Mouse (Mus musculus) lung, postnatal 4 days (tissue): ENCODE results near the gene Gsto1.
"Not testable (repeated sequence)": the region's sequence is repeated elsewhere in the genome, so short reads cannot be mapped to it uniquely, and the experiment has no call there.

ENCODE experiments used
- DNase-seq, 2 experiments: peaks; one replicate each; pipeline ENCODE4 v3.0.0; 2021

The Gsto1 gene

GRCm38 (mm10) chr19:47854796-47855783 lies at the start of gene Gsto1:
TSS of gene Gsto1 (plus strand) at chr19:47854970.
- DNase-seq, result peak; percentile 88 to 91

DNA sequence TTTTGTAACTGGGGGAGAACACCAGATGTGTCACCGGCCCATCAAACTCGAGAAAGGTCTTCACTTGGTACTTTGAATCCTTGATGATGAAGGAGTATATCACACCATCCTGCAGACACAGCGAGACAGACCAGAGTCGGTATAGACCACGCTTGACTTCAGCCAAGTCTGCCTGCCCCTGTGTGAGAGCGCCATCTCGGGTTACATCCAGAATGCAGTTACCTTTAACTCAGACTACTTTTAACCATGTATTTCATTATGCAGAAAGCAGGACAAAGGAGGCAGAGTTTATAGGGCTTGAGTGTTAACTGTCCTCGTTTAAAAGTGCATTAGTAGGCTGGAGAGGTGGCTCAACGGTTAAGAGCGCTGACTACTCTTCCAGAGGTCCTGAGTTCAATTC lies 42.7 kb upstream of the Gsto1 start:
- DNase-seq, result no peak

- no peak for DNase-seq
Measured at GRCm38 (mm10) chr19:47814721-47815120, 40.0 kb upstream of the Gsto1 start.

DNA sequence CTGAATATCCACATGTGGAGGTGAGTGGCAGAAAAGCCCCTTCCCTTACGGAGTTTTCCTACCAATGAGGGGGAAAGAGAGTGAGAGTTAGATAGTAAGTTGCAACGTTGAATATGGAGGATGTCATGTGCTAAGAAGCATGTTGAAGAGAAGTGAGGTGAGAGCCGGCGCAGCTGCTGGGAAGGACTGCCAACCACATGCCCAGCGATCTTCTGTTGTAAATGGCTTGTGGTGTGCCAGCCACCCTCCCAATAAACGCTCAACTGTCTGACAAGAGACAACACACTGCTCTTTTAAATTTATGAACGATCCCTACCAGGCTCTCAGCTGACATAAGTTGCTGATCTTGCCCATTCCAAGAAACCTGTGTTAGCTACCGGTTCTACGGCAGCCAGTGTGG lies 37.1 kb upstream of the Gsto1 start:
- no peak for DNase-seq

GRCm38 (mm10) chr19:47820832-47821493 lies 33.8 kb upstream of the Gsto1 start:
- peak; percentile 68 to 79 for DNase-seq

DNA sequence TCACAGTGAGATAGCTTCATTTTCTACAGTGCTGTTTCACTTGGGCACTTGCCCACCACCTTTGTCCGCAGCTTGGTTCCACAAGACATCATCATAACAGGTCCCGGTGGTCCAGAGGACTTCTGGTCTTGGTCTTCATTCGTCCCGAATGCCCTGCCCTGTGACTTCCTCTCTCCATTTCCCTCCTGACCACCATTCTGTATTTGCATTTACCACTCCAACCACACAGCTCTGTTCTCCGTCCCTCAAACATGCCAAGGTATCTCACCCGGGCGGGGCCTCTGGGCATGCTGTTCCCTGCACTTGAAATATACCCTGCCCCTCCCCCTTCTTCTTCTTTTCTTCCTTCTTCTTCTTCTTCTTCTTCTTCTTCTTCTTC lies 33.3 kb upstream of the Gsto1 start:
- no peak for DNase-seq

DNA sequence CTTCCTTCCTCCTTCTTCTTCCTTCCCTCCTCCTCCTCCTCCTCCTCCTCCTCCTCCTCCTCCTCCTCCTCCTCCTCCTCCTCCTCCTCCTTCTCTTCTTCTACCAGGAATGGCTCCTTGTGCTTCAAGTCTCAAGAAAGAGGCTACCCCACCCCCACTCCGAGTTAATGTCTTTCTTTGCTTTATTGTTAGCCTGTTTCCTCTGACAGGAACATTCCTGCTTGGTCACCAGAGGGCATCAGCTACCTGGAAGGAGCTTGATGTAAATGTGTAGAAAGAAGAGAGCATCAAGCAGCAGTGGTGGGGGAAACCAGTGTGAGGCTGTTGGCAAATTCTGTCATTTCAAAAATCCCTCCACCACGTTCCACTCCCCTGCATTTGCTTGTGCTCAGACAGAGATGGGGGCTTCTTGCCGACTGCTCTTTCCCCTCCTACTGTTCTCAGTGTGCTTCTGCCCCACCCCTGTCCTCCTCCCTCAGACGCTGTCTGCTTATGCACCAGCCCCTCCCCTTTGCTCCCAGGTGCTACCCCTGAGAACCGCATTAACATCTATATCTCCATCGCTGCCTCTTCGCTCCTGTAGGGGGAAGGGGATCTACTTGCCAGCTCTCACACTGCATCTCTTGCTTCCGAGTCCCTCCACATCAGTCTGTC lies 32.5 kb upstream of the Gsto1 start:
- peak in 1 of 2 experiments; percentile 24 for DNase-seq

GRCm38 (mm10) chr19:47824026-47824425 lies 30.7 kb upstream of the Gsto1 start:
- DNase-seq, result no peak

DNA sequence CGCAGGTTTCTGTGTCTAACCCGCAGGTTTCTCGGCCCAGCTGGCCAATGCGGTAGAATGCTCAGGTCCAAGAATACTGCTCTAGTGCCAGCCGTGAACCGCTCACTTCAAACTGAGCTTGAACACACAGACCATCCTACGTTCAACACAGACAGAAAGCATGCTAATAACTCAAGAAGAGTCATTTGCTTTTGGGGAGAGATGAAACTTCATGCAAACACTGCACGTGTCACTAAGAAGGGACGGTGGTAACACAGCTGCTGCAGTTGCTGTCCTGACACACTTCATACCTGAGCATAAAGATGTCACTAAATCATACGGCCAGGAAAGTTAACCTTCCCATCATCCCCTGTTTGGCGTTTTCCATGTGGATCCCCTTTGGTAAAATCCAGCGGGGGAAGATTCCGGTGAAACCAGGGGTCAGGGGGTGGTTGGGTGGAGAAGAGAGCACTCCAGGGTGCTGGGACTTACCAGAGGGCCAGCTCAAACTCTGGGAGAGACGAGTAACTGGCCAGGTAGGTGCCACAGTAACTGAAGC lies 24.8 kb upstream of the Gsto1 start:
- DNase-seq, result no peak

DNA sequence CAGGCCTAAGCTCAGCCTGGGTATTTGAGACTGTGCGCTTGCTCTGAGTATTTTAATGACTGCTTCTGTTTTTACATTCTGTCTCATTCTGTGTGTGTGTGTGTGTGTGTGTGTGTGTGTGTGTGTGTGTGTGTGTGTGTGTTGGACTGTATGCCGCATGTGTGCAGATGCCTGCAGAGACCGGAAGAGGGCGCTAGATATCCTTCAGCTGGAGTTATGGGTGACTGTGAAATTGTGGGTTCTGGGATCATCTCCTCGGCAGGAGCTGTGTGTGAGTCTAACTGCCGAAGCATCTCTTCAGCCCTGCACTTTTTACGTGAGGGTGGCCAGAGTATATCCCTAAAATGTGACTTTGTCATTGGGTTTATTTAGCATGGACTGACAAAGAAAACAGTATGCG lies 23.7 kb upstream of the Gsto1 start:
- no peak for DNase-seq

DNA sequence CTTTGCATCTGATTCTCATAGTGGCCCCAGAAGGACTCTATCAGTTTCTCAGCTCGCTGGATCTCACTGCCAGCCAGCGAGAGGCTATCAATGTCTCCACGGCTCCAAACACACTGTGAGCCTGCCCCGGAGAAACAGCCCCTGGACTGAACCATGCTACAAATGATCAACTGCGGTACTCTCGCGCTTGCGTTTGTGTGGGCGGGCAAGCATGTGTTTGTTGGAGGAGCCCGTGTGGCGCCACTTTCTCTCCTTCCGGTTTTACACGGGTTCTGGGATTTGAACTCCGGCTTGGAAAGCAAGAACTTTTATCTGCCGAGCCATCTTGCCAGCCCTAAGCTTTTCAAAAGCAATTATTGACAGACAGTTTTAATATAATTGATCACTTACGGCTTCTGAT lies 22.5 kb upstream of the Gsto1 start:
- no peak for DNase-seq

- no peak for DNase-seq
Measured at GRCm38 (mm10) chr19:47834614-47835013, 20.2 kb upstream of the Gsto1 start.

GRCm38 (mm10) chr19:47835776-47836175 lies 19.0 kb upstream of the Gsto1 start:
- DNase-seq, result no peak

GRCm38 (mm10) chr19:47836701-47837526 lies 17.9 kb upstream of the Gsto1 start:
- peak; percentile 67 to 76 for DNase-seq

DNA sequence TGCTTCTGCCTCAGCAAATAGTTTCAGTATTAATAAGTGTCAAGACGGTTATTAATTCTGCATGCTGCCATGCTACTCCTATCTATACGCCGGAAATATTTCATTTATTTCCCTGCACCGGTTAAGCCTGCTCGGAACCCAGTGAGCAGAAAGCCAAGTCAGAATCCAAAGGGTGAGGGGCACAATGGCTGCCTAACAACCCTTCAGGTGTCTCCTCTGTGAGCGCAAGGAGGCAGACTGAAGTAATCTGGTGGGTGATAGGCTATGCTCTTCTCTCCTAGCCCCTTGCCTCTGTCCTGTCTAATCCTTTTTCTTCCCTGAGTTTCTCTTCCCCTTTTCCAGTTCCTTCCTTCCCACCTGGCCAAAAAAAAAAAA lies 17.3 kb upstream of the Gsto1 start:
- DNase-seq, result no peak

GRCm38 (mm10) chr19:47841234-47841633 lies 13.5 kb upstream of the Gsto1 start:
- not testable (repeated sequence) for DNase-seq

DNA sequence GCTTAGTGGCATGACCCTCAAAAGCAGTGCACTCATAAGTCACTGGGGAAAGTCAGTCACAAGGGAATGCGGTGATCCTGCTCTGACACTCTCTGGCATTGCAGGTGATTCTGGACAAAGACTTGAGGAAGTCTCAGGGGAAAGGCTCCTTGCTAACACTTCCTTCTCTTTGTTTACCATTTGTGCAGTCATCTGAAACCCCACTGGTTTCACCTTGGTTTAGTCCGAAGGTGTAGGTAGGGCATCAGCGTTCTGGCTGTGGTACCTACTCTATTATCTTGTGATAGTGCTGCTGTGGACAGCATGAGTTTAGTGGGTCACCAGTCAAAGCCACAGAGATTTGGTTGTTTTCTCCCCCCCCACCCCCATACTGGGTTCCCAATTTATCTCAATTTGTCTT lies 5.0 kb upstream of the Gsto1 start:
- DNase-seq, result no peak

DNA sequence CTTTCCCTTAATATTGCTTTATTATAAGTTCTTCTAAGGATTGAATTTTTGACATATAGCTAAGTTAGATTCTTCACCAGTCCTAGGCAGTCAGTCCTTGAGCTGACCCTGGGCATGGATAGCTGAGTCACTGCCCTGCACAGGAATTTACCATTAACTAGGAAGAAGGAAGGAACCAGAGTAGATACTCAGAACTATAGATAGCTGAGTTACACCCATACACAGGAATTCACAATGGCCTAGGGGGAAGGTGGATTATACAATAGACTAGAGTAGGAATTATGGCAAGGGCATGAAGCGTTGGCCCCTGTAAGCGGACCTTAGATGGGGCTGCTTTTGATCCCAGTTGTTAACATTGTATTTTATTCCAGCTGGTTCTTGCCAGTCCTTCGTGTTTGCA lies 2.6 kb upstream of the Gsto1 start:
- not testable (repeated sequence) for DNase-seq

DNA sequence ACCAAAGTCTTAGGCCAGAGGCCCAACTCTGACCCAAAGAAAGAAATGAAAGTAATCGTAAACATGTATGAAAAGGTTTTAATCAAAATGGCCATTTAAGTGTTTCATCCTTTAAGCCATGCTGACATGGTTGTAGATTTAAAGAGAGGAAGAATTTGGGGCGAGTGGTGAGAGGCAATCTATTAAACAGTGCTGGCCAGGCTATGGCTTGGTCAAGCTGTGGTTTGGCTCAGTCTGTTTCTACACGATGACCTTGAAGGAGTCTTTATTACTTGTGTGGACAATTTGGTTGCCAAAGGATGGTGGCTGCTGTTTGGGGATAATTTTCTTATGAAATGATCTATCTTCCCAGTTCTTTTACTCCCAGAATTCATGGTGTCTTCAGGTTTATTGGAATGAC lies 1.7 kb upstream of the Gsto1 start:
- DNase-seq, result no peak

- DNase-seq, result no peak
Measured at GRCm38 (mm10) chr19:47853951-47854795, 597 bp upstream of the Gsto1 start.
